Mouse (Mus musculus) retina, postnatal 1 day (tissue): ENCODE results near the gene Cnih3.

Source experiments
- DNase-seq: peaks from one replicate; pipeline ENCODE4 v3.0.0-alpha.2; 2012

The Cnih3 gene

GRCm38 (mm10) chr1:181352367-181353199, at the start of gene Cnih3:
Cnih3 (plus strand) TSS chr1:181352628.
- peak; percentile 84 for DNase-seq

DNA sequence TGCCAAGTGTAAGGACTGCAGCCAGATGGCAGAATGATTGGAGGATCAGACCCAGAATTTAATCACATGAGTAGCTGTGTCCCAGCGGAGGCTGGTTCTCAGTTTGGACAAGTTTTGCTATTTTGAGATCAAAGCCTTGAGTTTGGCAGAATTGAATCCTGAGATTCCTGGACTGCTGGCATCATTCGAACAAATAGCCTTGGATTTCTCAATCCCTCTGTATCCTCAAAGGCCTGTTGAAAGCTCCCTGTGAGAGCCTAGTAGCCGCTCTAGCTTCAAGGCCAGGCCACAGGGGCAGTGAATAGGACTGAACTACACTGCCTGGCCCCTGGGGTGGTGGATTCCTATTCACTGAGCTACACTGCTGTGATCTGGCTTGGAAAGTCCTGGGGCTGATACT, 44.4 kb upstream of the Cnih3 start:
- no peak for DNase-seq

- DNase-seq, result no peak
Measured at GRCm38 (mm10) chr1:181310712-181311111, 41.7 kb upstream of the Cnih3 start.

- no peak for DNase-seq
Measured at GRCm38 (mm10) chr1:181312115-181313045, 40.0 kb upstream of the Cnih3 start.

DNA sequence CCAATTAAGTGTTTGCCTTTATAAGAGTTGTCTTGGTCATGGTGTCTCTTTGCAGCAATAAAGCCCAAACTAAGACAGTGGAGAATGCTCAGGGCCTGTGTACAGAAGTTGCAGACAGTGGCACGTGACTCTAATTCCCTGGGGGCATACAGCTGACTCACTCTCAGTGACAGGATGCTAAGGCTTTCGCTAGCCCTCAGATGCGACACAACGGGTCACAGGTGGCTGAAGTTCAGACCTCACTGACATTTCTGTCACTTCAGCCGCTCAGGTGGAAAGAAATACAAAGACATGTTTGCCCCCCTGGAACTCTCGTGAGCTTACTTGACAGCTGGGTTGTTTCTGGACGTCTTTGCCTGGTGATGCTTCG, 39.4 kb upstream of the Cnih3 start:
- DNase-seq, result peak; percentile 47

GRCm38 (mm10) chr1:181314301-181314700, 38.1 kb upstream of the Cnih3 start:
- no peak for DNase-seq

DNA sequence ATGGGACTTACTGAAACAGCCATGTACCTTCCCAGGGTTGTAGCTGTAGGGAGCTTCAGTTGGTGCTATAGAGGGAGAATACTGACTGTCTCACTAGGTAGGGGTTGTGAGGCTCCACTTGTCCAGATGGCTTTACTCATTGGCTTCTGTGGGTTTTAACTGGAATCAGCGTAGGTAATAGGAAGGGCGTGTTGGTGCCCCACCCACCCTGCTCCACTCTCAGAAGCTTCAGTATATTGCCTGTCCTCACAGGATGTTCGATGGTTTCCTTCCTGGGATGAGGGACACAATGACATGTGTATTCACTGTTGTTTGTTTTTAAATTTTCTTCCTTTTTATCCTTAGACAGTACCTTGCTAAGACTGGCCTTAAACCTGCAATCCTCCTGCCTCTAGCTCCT, 37.1 kb upstream of the Cnih3 start:
- no peak for DNase-seq

DNA sequence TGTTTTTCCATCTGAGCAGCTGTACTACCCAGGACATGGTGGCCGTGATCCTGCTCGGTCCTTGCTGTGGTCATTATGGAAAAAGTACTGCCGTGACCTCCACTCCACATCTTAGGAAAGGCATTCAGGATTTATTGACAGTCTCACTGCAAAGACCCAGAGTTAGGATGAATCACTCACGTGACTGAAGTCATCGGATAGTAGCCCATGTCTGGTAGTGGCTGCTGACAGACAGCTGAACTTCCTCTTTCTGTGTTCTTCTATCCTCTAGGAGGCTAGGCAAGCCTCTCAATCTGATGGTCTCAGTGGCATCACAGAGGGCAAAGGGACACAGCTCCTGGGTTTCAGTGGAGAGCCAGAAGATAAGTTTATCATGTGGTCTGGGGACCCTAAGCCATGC, 35.9 kb upstream of the Cnih3 start:
- no peak for DNase-seq

DNA sequence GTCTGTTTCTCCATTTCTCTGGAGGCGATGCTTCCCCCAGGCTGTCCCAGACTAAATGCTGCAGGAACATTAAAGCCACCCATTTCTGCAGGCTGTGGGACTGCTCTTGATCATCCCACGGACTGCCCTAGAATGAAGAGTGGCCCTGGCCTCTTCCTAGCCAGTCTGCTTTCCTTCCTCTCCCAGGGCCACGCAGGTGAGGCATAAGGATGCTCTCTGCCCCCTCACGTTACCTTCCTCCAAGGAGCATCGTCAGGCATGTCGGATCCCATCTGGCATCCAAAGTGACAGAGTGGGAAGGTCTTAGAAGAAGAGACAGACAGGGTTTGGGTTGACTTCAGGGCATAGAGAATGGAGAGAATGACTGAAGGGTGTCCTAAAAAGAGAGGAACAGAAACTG, 33.0 kb upstream of the Cnih3 start:
- no peak for DNase-seq

GRCm38 (mm10) chr1:181321149-181321548, 31.3 kb upstream of the Cnih3 start:
- DNase-seq, result no peak

- DNase-seq, result no peak
Measured at GRCm38 (mm10) chr1:181323134-181323533, 29.3 kb upstream of the Cnih3 start.

DNA sequence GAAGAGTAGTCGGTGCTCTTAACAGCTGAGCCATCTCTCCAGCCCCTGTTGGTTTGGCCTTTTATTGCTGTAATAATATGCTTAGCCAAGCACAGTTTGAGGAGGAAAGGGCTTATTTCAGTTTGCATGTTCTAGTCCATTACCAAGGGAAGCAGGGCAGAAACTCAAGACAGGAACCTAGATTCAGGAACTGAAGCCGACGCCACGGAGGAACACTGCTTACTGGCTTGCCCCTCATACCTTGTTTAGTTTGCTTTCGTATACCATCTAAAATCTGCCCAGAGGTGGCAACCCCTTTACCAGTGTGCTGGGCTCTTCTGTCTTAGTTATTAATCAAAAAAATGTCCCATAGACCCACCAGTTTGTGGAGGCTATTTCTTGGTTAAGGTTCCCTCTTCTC, 25.3 kb upstream of the Cnih3 start:
- no peak for DNase-seq

DNA sequence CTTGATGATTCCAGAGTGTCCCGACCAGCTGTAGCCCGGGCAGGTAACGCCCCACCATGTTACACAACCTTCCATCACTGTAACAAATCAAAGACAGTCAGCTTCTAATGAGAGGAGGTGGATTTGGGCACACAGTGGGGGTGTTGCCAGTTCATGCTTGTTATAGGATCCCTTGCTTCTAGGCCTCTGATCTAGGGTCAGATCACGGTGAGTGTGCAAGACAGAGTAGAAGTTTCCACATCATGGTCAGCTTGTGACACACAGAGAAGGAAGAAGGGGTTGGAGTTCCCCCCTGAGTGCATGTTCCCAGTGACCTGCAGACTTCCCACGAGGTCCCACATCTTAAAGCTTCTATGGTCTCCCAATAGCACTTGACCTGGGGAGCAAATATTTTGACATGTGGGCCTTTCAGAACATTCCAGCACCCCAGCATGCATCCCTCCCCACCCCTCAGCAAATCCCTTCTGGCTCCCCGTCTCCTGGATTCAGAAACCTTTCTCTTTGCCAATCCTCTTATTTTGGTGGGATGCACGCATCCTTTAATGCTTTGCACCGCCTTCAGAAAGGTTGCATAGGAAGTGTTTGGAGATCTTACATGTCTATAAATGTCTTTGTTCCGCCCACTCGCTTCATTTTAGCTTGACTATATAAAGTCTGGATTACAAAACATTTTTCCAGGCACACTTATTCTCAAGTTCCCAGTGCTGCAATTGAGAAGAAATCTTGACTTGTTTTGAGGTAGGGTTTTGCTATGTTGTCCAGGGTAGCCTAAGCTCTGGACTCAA, 24.6 kb upstream of the Cnih3 start:
- no peak for DNase-seq

DNA sequence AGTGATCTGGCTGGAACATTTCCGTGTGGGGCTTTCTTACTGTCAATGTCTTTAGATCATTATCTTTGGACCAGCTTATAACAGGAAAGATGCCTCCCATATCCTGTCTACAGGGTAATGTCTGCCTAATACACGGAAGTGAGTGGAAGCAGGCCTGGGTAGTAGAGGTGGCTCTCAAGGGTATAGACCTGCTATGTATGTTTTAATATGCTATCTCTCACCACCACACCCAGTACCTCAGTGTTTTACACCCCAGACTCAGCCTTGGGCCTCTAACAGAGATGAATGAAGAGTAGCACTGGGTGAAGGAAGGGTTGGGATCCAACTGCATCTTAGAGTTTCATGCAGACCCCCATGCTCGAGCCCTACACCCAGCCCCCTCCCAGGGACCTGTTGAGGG, 23.3 kb upstream of the Cnih3 start:
- DNase-seq, result no peak

DNA sequence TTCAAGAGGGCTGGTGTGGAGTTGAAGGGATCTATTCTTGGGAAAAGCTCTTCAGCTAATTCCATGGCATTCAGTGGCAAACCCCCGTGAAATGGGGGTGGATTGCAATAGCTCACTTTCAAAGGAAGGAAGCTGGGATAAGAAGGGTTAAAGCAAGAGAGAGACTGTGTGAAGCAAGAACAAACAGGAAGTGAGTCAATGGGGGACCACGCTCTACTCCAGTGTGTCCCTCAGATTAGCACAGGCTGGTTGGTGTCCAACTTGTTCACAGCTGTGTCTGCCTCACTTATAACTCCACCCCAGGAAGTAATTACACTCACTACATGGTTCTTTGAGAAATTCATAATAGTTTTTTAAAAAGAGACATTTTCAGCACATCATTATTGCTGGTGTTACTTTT, 19.8 kb upstream of the Cnih3 start:
- no peak for DNase-seq

DNA sequence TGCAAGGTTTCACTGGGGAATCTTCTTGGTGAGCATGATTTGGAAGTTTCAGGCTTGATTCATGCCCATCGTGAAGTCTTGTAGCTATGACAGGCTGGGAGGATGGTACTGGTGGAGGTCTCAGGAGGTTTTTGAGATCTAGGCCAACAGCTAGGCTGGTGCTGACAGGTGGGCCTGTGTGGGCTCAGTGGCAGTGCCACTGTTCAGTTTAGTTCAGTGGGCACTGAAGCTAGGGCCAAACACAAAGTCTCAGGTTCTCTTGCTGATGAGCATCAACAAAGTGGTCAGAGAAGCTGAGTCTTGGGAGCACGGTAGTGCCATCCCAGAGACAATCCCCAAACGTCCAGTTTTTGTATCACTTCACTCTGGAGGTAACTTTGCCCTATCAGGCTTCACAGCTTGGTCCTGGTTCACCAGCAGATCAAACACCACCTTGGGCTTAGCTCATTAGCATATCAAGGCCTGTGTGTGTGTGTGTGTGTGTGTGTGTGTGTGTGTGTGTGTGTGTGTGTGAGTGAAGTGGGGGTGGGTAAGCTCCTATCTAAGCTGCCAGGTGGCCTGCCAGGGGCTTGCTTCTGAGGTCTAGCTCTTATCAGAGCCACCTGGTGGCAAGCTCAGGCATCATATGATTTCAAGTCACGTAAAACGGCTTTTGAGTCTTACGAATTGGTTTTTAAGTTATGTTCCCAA, 18.0 kb upstream of the Cnih3 start:
- no peak for DNase-seq

DNA sequence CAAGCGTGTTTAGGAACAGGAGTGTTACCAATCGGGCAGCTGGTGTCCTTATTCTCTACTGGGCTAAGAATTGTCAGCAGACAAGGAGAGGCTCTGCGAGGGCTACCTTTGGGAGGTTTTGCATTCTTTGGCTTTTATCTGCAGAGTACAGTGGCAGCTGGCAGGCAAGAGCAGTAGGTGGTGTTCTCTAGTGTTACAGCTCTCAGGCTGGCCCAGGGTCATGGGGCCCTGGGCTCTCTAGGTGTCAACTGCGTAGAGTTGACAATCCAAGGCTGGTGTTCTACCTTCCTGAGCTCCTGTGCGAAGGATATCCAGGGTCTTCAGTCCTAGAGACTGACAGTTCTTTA, 17.4 kb upstream of the Cnih3 start:
- no peak for DNase-seq

DNA sequence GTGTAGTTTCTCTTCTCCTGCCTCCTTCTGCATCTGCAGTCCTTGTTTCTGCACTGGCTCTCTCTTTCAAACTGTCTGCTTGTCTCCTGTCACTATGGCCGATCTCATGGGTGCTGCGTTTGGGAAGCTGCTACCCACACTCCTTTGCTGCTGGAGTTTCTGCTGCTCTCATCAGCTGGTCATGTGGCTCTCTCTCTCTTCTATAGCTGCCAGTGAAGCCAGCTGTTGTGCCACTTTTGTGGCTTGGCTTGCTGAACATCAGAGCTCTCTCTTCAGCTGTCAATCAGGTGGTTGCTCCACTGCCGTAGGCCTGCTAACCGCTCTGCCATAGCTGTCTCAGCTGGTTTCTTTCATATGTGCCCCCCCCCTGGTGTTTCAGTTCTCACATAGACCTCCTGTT, 17.0 kb upstream of the Cnih3 start:
- DNase-seq, result no peak

DNA sequence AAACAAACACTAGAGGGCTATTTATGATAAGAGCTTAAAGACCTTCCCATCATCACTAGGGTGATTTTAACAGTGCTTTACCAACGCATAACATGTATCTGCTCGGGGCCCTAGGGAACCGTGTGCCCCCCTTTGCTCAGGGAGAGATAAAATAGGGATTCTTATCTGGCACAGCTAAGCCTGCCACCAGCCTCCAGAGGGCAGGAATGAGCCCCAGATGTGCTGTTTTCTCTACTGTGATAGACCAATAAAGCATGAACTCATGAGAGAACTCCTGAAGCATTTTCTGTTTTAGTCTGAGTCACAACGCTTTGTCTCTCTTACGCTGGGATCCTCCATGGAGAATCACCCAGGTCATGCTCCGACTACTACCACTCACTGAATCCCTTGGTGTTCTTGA, 15.6 kb upstream of the Cnih3 start:
- DNase-seq, result no peak

GRCm38 (mm10) chr1:181339106-181339505, 13.3 kb upstream of the Cnih3 start:
- no peak for DNase-seq

DNA sequence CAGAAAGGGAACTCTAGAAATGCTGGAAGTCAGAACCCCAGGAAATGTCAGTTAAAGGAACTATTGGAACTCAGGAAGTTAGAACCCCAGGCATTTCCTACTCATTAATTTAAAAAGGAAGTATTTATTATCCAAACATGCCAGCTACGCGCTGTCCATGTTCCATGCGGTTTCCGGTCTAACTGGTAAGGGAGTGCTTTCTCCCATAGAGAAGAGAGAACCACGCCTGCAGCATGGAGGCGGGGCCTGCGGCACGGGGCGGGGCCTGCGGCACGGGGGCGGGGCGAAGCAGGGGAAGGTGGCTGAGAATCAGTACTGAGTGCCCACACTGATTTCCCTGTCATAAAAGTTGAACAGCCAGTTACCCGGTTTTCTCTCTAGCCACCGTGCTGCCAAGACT, 6.9 kb upstream of the Cnih3 start:
- no peak for DNase-seq

DNA sequence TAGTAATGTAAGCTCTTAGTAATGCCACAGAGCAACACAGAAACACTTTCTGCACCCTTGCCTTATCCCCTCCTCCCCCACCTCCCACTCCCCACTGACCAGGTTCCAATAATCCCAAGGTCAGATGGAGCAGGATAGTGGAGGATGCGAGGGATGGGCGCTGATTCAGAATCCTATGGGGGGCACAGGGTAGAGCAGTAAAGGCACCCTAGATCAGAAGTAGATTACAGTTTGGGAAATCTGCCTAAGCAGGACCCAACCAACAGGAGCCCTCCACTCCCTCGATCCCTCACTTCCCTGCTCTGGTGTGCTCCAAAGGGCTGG, 423 bp upstream of the Cnih3 start:
- DNase-seq, result no peak
